In genomic region chr7:139219486-139219885, GRCm38 (mm10) we compare ENCODE assay signal across 15 mouse cellular contexts. TPM values are rescaled to one million over a fixed set of nuclear protein-coding genes. Genes with fewer than 3 reads are reported as not detected.
DNase-seq lines count a peak whose midpoint lies in the region; ATAC-seq and TF ChIP-seq lines count a peak whose summit lies in the region.
"Had no signal": no experiment of that assay in that cellular context is flagged by ENCODE, and none has a peak within 500 bp of the region (broad histone marks: within the 10 kb centered on the region; RNA-seq: fewer than 3 reads in every experiment).

No protein-coding gene starts in this region.

- peak; percentile 1 for DNase-seq in adrenal gland, adult 2 months
- no peak for DNase-seq in adrenal gland, adult 18-20 months (ENCODE audit: low spot score in 2 of 2)
- no peak for DNase-seq in heart, postnatal 36 days
- DNase-seq in lung, embryonic 14.5 days, result no peak
- no peak for DNase-seq in lung, postnatal 10 days
- no peak for DNase-seq in gastrocnemius, postnatal 10 days
- DNase-seq: thymus, adult 18-20 months had no signal

- intact Hi-C loops in heart, postnatal 36 days (cut with DNase I), result no loop called here

- ATAC-seq in heart, embryonic 12.5 days (ENCODE audit: insufficient number of reproducible peaks, low FRiP score), result no peak
- ATAC-seq in lung, embryonic 14.5 days (ENCODE audit: insufficient read depth), result no peak
- ATAC-seq in intestine, embryonic 15.5 days, result no peak
- ATAC-seq: hindbrain, embryonic 16.5 days; Patski had no signal

- WGBS in heart, embryonic 12.5 days, result 83% methylated on average over 5 of the region's 5 CpGs
- WGBS in lung, embryonic 14.5 days, result 75% methylated on average over 5 of the region's 5 CpGs
- WGBS in intestine, embryonic 15.5 days, result 64% methylated on average over 5 of the region's 5 CpGs

- no peak overlapping the region for H3K9ac ChIP-seq in heart, embryonic 12.5 days
- H3K9ac ChIP-seq in lung, embryonic 14.5 days, result no peak overlapping the region
- no peak overlapping the region for H3K9ac ChIP-seq in intestine, embryonic 15.5 days
- H3K9ac ChIP-seq: forebrain, embryonic 12.5 days; heart, embryonic 13.5 days; liver, embryonic 14.5 days had no signal

- H3K9me3 ChIP-seq in heart, embryonic 12.5 days (replicated peaks), result no peaks in the 10 kb centered on the region
- H3K9me3 ChIP-seq in lung, embryonic 14.5 days (ENCODE audit: low read depth, low read length), result no peaks in the 10 kb centered on the region
- no peaks in the 10 kb centered on the region for H3K9me3 ChIP-seq in intestine, embryonic 15.5 days
- H3K9me3 ChIP-seq: forebrain, embryonic 12.5 days; heart, embryonic 13.5 days had no signal

- H3K4me2 ChIP-seq in heart, embryonic 12.5 days, result no peak overlapping the region
- no peak overlapping the region for H3K4me2 ChIP-seq in lung, embryonic 14.5 days
- H3K4me2 ChIP-seq in intestine, embryonic 15.5 days (replicated peaks), result no peak overlapping the region
- H3K4me2 ChIP-seq: forebrain, embryonic 12.5 days; heart, embryonic 13.5 days had no signal

- peaks cover 15% of the 10 kb centered on the region for H3K4me1 ChIP-seq in heart, embryonic 12.5 days (replicated peaks)
- peaks cover 14% of the 10 kb centered on the region; the same call in 1 of the 2 replicates for H3K4me1 ChIP-seq in lung, embryonic 14.5 days (ENCODE audit: insufficient read depth)
- H3K4me1 ChIP-seq in intestine, embryonic 15.5 days (replicated peaks), result no peaks in the 10 kb centered on the region

- no peak overlapping the region for H3K4me3 ChIP-seq in heart, embryonic 12.5 days
- H3K4me3 ChIP-seq in lung, embryonic 14.5 days (ENCODE audit: low read depth, low read length), result no peak overlapping the region
- no peak overlapping the region for H3K4me3 ChIP-seq in intestine, embryonic 15.5 days (replicated peaks)
- H3K4me3 ChIP-seq: forebrain, embryonic 12.5 days; heart, embryonic 13.5 days had no signal

- H3K27me3 ChIP-seq in heart, embryonic 12.5 days (replicated peaks), result no peaks in the 10 kb centered on the region
- H3K27me3 ChIP-seq in lung, embryonic 14.5 days (ENCODE audit: insufficient read depth, low read length), result no peaks in the 10 kb centered on the region
- H3K27me3 ChIP-seq in intestine, embryonic 15.5 days (replicated peaks), result no peaks in the 10 kb centered on the region
- H3K27me3 ChIP-seq: forebrain, embryonic 12.5 days; heart, embryonic 13.5 days; Patski had no signal

- H3K36me3 ChIP-seq in heart, embryonic 12.5 days, result no peaks in the 10 kb centered on the region
- H3K36me3 ChIP-seq in lung, embryonic 14.5 days (ENCODE audit: insufficient read depth), result no peaks in the 10 kb centered on the region
- H3K36me3 ChIP-seq in intestine, embryonic 15.5 days, result no peaks in the 10 kb centered on the region
- H3K36me3 ChIP-seq: forebrain, embryonic 12.5 days; heart, embryonic 13.5 days had no signal

- H3K27ac ChIP-seq in heart, embryonic 12.5 days (ENCODE audit: poor library complexity, severe bottlenecking), result peak overlapping the region; percentile 2; the same call in 1 of the 2 replicates
- 0 out of 2 replicates have a peak overlapping the region, but pooled peaks have one; percentile 18 for H3K27ac ChIP-seq in lung, embryonic 14.5 days (ENCODE audit: low read depth)
- H3K27ac ChIP-seq in intestine, embryonic 15.5 days, result peak overlapping the region; percentile 45; the same call in 1 of the 2 replicates
- H3K27ac ChIP-seq: forebrain, embryonic 12.5 days; liver, embryonic 14.5 days had no signal

- TF ChIP-seq CTCF in lung, embryonic 14.5 days (IDR thresholded peaks at IDR 0.05; ENCODE audit: low read depth), result no peak

RNA-seq across cellular contexts. Expression of gene Stk32c, which starts 6.4 kb away (rescaled TPM):
- total RNA-seq in adrenal gland, adult 2 months (2021), result 1 to 10 TPM; 2.8 to 3.1 TPM
- 3.1 and 7.4 TPM in 2 replicates for polyA plus RNA-seq in adrenal gland, adult 2 months (2012; rRNA removed)
- 1 to 10 TPM; 3.2 to 4.3 TPM for total RNA-seq in adrenal gland, adult 18-20 months (2021)
- 0.08 TPM in 1 of 2 replicates, not detected in the other for polyA plus RNA-seq in heart, embryonic 12.5 days (2016; fragmentation: Nextera tagmentation; extraction: Ambion mirVana)
- under 1 TPM; 0.60 to 0.86 TPM for total RNA-seq in heart, postnatal 36 days (2021)
- polyA plus RNA-seq in lung, embryonic 14.5 days (2014; fragmentation: Nextera tagmentation; extraction: Ambion mirVana), result 0.14 and 0.16 TPM in 2 replicates
- 0.10 and 0.29 TPM in 2 replicates for polyA plus RNA-seq in intestine, embryonic 15.5 days (2015; fragmentation: Nextera tagmentation; extraction: Ambion mirVana)
- total RNA-seq in gastrocnemius, postnatal 10 days (2021), result 1 to 10 TPM; 1.6 TPM
- total RNA-seq: megakaryocyte-erythroid progenitor cell, adult 5-6 weeks had no signal

RNA-seq across cellular contexts. Expression of gene Lrrc27, which starts 6.7 kb away (rescaled TPM):
- 1 to 10 TPM; 4.1 to 8.3 TPM for total RNA-seq in adrenal gland, adult 2 months (2021)
- 7.6 and 7.8 TPM in 2 replicates for polyA plus RNA-seq in adrenal gland, adult 2 months (2012; rRNA removed)
- total RNA-seq in adrenal gland, adult 18-20 months (2021), result 10 to 100 TPM in 1 of 2 experiments, 1 to 10 TPM in 1; 8.1 to 14.7 TPM
- polyA plus RNA-seq in heart, embryonic 12.5 days (2016; fragmentation: Nextera tagmentation; extraction: Ambion mirVana), result 2.7 and 3.4 TPM in 2 replicates
- total RNA-seq in heart, postnatal 36 days (2021), result 10 to 100 TPM; 17.0 to 22.3 TPM
- 3.4 and 5.3 TPM in 2 replicates for polyA plus RNA-seq in lung, embryonic 14.5 days (2014; fragmentation: Nextera tagmentation; extraction: Ambion mirVana)
- polyA plus RNA-seq in intestine, embryonic 15.5 days (2015; fragmentation: Nextera tagmentation; extraction: Ambion mirVana), result 4.4 TPM in 2 replicates
- total RNA-seq in gastrocnemius, postnatal 10 days (2021), result 1 to 10 TPM; 2.9 to 4.2 TPM

RNA-seq across cellular contexts. Expression of gene Pwwp2b, which starts 28.8 kb away (rescaled TPM):
- total RNA-seq in adrenal gland, adult 2 months (2021), result 10 to 100 TPM in 1 of 2 experiments, 1 to 10 TPM in 1; 8.9 to 16.1 TPM
- polyA plus RNA-seq in adrenal gland, adult 2 months (2012; rRNA removed), result 19.6 and 24.4 TPM in 2 replicates
- total RNA-seq in adrenal gland, adult 18-20 months (2021), result 10 to 100 TPM; 11.7 to 12.3 TPM
- 8.0 and 9.2 TPM in 2 replicates for polyA plus RNA-seq in heart, embryonic 12.5 days (2016; fragmentation: Nextera tagmentation; extraction: Ambion mirVana)
- total RNA-seq in heart, postnatal 36 days (2021), result 1 to 10 TPM; 9.5 to 9.7 TPM
- polyA plus RNA-seq in lung, embryonic 14.5 days (2014; fragmentation: Nextera tagmentation; extraction: Ambion mirVana), result 13.1 and 13.5 TPM in 2 replicates
- 20.3 and 21.4 TPM in 2 replicates for polyA plus RNA-seq in intestine, embryonic 15.5 days (2015; fragmentation: Nextera tagmentation; extraction: Ambion mirVana)
- 1 to 10 TPM; 3.5 to 5.2 TPM for total RNA-seq in gastrocnemius, postnatal 10 days (2021)
